Mouse (Mus musculus) liver, embryonic 12.5 days (tissue): ENCODE results near the gene Ffar4. TPM values are rescaled to one million over a fixed set of nuclear protein-coding genes. Genes with fewer than 3 reads are reported as not detected.

Source experiments
- ATAC-seq: fragments of 200-750 bp; cut with Nextera tagmentation; 2 replicates; pipeline ENCODE4 v1.8.0; 2017; ENCODE audit warnings: moderate number of reproducible peaks, mild to moderate bottlenecking, moderate library complexity
- H3K27ac ChIP-seq: fragments of 300-500 bp; sonication (generic); 2 replicates; pipeline ENCODE4 v1.5.1; 2016; ENCODE audit warnings: mild to moderate bottlenecking
- H3K27me3 ChIP-seq: fragments of 300-500 bp; sonication (generic); replicated peaks from 2 replicates; pipeline ENCODE4 v1.6.1; 2016; ENCODE audit warnings: mild to moderate bottlenecking, moderate library complexity
- H3K36me3 ChIP-seq: fragments of 300-500 bp; sonication (generic); 2 replicates; pipeline ENCODE4 v1.6.1; 2016; ENCODE audit warnings: mild to moderate bottlenecking, moderate library complexity
- H3K4me1 ChIP-seq: fragments of 300-500 bp; sonication (generic); 2 replicates; pipeline ENCODE4 v1.6.1; 2016
- H3K4me2 ChIP-seq: fragments of 300-500 bp; sonication (generic); 2 replicates; pipeline ENCODE4 v1.6.1; 2016; ENCODE audit warnings: mild to moderate bottlenecking, moderate library complexity
- H3K4me3 ChIP-seq: fragments of 300-500 bp; sonication (generic); 2 replicates; pipeline ENCODE4 v1.5.1; 2016; ENCODE audit warnings: mild to moderate bottlenecking, moderate library complexity
- H3K9ac ChIP-seq: fragments of 300-500 bp; sonication (generic); 2 replicates; pipeline ENCODE4 v1.6.1; 2016; ENCODE audit warnings: mild to moderate bottlenecking, moderate library complexity
- H3K9me3 ChIP-seq: fragments of 300-500 bp; sonication (generic); replicated peaks from 2 replicates; pipeline ENCODE4 v1.6.1; 2016; ENCODE audit warnings: mild to moderate bottlenecking, moderate library complexity
- WGBS: fragments of 180-500 bp; shearing (Covaris S2); methylation state at CpG from one replicate; pipeline ENCODE4 v1.1.7; 2016; ENCODE audit not compliant: insufficient replicate concordance; 5-methylcytosine and 5-hydroxymethylcytosine counted together
- polyA plus RNA-seq: library from polyadenylated mRNA; unstranded; fragments of >200 nt; fragmentation: Nextera tagmentation; extraction: Ambion mirVana; gene quantifications from 2 replicates; pipeline ENCODE4 v1.2.1, GENCODE M21; 2016

Gene Ffar4
- polyA plus RNA-seq, 1 experiment from 2014 or later, result 0.54 TPM

- no peak overlapping the region for H3K9ac ChIP-seq
- H3K36me3 ChIP-seq, result peaks cover 36% of the 10 kb centered on the region
- no peak overlapping the region for H3K4me3 ChIP-seq
- no peaks in the 10 kb centered on the region for H3K4me1 ChIP-seq
- WGBS, result 78% methylated on average over 11 of the region's 11 CpGs
- H3K4me2 ChIP-seq, result no peak overlapping the region
- H3K27ac ChIP-seq, result no peak overlapping the region
- H3K27me3 ChIP-seq, result no peaks in the 10 kb centered on the region
- ATAC-seq, result no peak
- no peaks in the 10 kb centered on the region for H3K9me3 ChIP-seq
Observed at GRCm38 (mm10) chr19:38075051-38075450, 21.8 kb upstream of the Ffar4 start.

- Histone ChIP-seq H3K4me1 (no peaks in the 10 kb centered on the region), H3K27ac (no peak overlapping the region), H3K4me3 (no peak overlapping the region), H3K27me3 (no peaks in the 10 kb centered on the region), H3K9me3 (no peaks in the 10 kb centered on the region), H3K9ac (no peak overlapping the region), H3K4me2 (no peak overlapping the region), H3K36me3 (peaks cover 24% of the 10 kb centered on the region)
- no peak for ATAC-seq
- 79% methylated on average over 2 of the region's 2 CpGs for WGBS
Observed at GRCm38 (mm10) chr19:38076251-38076650, 20.6 kb upstream of the Ffar4 start.

GRCm38 (mm10) chr19:38077851-38078540 lies 18.9 kb upstream of the Ffar4 start:
- Histone ChIP-seq H3K4me2 (no peak overlapping the region), H3K27ac (no peak overlapping the region), H3K36me3 (peaks cover 10% of the 10 kb centered on the region; the same call in 1 of the 2 replicates), H3K27me3 (no peaks in the 10 kb centered on the region), H3K9me3 (no peaks in the 10 kb centered on the region), H3K4me1 (no peaks in the 10 kb centered on the region), H3K9ac (no peak overlapping the region), H3K4me3 (no peak overlapping the region)
- no peak for ATAC-seq
- WGBS, result 59% methylated on average over 3 of the region's 3 CpGs

- no peak for ATAC-seq
- H3K4me2 ChIP-seq, result no peak overlapping the region
- no peaks in the 10 kb centered on the region for H3K36me3 ChIP-seq
- no peak overlapping the region for H3K27ac ChIP-seq
- no peak overlapping the region for H3K9ac ChIP-seq
- H3K9me3 ChIP-seq, result no peaks in the 10 kb centered on the region
- no peaks in the 10 kb centered on the region for H3K27me3 ChIP-seq
- WGBS, result 45% methylated on average over 3 of the region's 3 CpGs
- no peaks in the 10 kb centered on the region for H3K4me1 ChIP-seq
- no peak overlapping the region for H3K4me3 ChIP-seq
Observed at GRCm38 (mm10) chr19:38081361-38081760, 15.5 kb upstream of the Ffar4 start.

GRCm38 (mm10) chr19:38082931-38083525 lies 13.8 kb upstream of the Ffar4 start:
- Histone ChIP-seq H3K36me3 (no peaks in the 10 kb centered on the region), H3K9me3 (no peaks in the 10 kb centered on the region), H3K9ac (no peak overlapping the region), H3K27ac (no peak overlapping the region), H3K27me3 (no peaks in the 10 kb centered on the region), H3K4me2 (no peak overlapping the region), H3K4me1 (no peaks in the 10 kb centered on the region), H3K4me3 (no peak overlapping the region)
- no peak for ATAC-seq
- WGBS, result 48% methylated on average over 5 of the region's 5 CpGs

- no peak overlapping the region for H3K4me3 ChIP-seq
- no peak overlapping the region for H3K4me2 ChIP-seq
- H3K27me3 ChIP-seq, result no peaks in the 10 kb centered on the region
- no peak overlapping the region for H3K9ac ChIP-seq
- no peaks in the 10 kb centered on the region for H3K4me1 ChIP-seq
- H3K36me3 ChIP-seq, result no peaks in the 10 kb centered on the region
- no peaks in the 10 kb centered on the region for H3K9me3 ChIP-seq
- ATAC-seq, result no peak
- 66% methylated on average over 4 of the region's 4 CpGs for WGBS
- H3K27ac ChIP-seq, result no peak overlapping the region
Observed at GRCm38 (mm10) chr19:38085841-38086240, 11.0 kb upstream of the Ffar4 start.

- H3K4me3 ChIP-seq, result no peak overlapping the region
- H3K36me3 ChIP-seq, result no peaks in the 10 kb centered on the region
- 42% methylated on average over 11 of the region's 11 CpGs for WGBS
- H3K27me3 ChIP-seq, result no peaks in the 10 kb centered on the region
- ATAC-seq, result no peak
- no peak overlapping the region for H3K9ac ChIP-seq
- no peaks in the 10 kb centered on the region for H3K9me3 ChIP-seq
- H3K4me2 ChIP-seq, result no peak overlapping the region
- H3K4me1 ChIP-seq, result no peaks in the 10 kb centered on the region
- no peak overlapping the region for H3K27ac ChIP-seq
Observed at GRCm38 (mm10) chr19:38086948-38087551, 9.8 kb upstream of the Ffar4 start.

- Histone ChIP-seq H3K27ac (no peak overlapping the region), H3K9ac (no peak overlapping the region), H3K4me3 (no peak overlapping the region), H3K36me3 (no peaks in the 10 kb centered on the region), H3K4me2 (no peak overlapping the region), H3K27me3 (peaks cover 6% of the 10 kb centered on the region; the same call in 1 of the 2 replicates), H3K4me1 (no peaks in the 10 kb centered on the region), H3K9me3 (no peaks in the 10 kb centered on the region)
- ATAC-seq, result no peak
- WGBS, result 71% methylated on average over 8 of the region's 8 CpGs
Observed at GRCm38 (mm10) chr19:38089358-38089757, 7.5 kb upstream of the Ffar4 start.

- no peak overlapping the region for H3K9ac ChIP-seq
- no peak overlapping the region for H3K27ac ChIP-seq
- 40% methylated on average over 4 of the region's 4 CpGs for WGBS
- H3K36me3 ChIP-seq, result no peaks in the 10 kb centered on the region
- no peak overlapping the region for H3K4me3 ChIP-seq
- no peak overlapping the region for H3K4me2 ChIP-seq
- peaks cover 28% of the 10 kb centered on the region for H3K27me3 ChIP-seq
- 0 out of 2 replicates have a peak, but pooled peaks cover 2% of the 10 kb centered on the region for H3K4me1 ChIP-seq
- ATAC-seq, result no peak
- H3K9me3 ChIP-seq, result no peaks in the 10 kb centered on the region
Observed at GRCm38 (mm10) chr19:38091512-38091985, 5.3 kb upstream of the Ffar4 start.

GRCm38 (mm10) chr19:38096231-38096630 lies 640 bp upstream of the Ffar4 start:
- WGBS, result 11% methylated on average over 4 of the region's 4 CpGs
- H3K4me2 ChIP-seq, result no peak overlapping the region
- H3K27me3 ChIP-seq, result peaks cover 66% of the 10 kb centered on the region
- H3K4me1 ChIP-seq, result 0 out of 2 replicates have a peak, but pooled peaks cover 5% of the 10 kb centered on the region
- H3K9me3 ChIP-seq, result no peaks in the 10 kb centered on the region
- no peak overlapping the region for H3K27ac ChIP-seq
- ATAC-seq, result no peak
- no peaks in the 10 kb centered on the region for H3K36me3 ChIP-seq
- H3K9ac ChIP-seq, result no peak overlapping the region
- H3K4me3 ChIP-seq, result no peak overlapping the region

GRCm38 (mm10) chr19:38107871-38108270 lies 11.0 kb downstream of the Ffar4 start:
- no peaks in the 10 kb centered on the region for H3K9me3 ChIP-seq
- H3K4me3 ChIP-seq, result no peak overlapping the region
- H3K36me3 ChIP-seq, result no peaks in the 10 kb centered on the region
- 72% methylated on average over 4 of the region's 4 CpGs for WGBS
- H3K27ac ChIP-seq, result no peak overlapping the region
- H3K9ac ChIP-seq, result no peak overlapping the region
- 0 out of 2 replicates have a peak, but pooled peaks cover 7% of the 10 kb centered on the region for H3K27me3 ChIP-seq
- no peak overlapping the region for H3K4me2 ChIP-seq
- ATAC-seq, result no peak
- H3K4me1 ChIP-seq, result no peaks in the 10 kb centered on the region

GRCm38 (mm10) chr19:38109506-38110242 lies 12.8 kb downstream of the Ffar4 start:
- 77% methylated on average over 15 of the region's 15 CpGs for WGBS
- Histone ChIP-seq H3K4me3 (no peak overlapping the region), H3K9ac (no peak overlapping the region), H3K4me2 (no peak overlapping the region), H3K9me3 (no peaks in the 10 kb centered on the region), H3K36me3 (no peaks in the 10 kb centered on the region), H3K27me3 (0 out of 2 replicates have a peak, but pooled peaks cover 7% of the 10 kb centered on the region), H3K4me1 (no peaks in the 10 kb centered on the region), H3K27ac (no peak overlapping the region)
- ATAC-seq, result no peak
